Mouse (Mus musculus) neural tube, embryonic 11.5 days (tissue): ENCODE results near the gene Pou2f1. TPM values are rescaled to one million over a fixed set of nuclear protein-coding genes. Genes with fewer than 3 reads are reported as not detected.

Experiments
- ATAC-seq: fragments of 200-750 bp; cut with Nextera tagmentation; 2 replicates; pipeline ENCODE4 v1.8.0; 2017; ENCODE audit warnings: moderate number of reproducible peaks, mild to moderate bottlenecking, moderate TSS enrichment, moderate library complexity; ENCODE audit not compliant: insufficient read depth, low FRiP score, low TSS enrichment
- DNase-seq: peaks from one replicate; pipeline ENCODE4 v3.0.0-alpha.2; 2015; ENCODE audit warnings: low spot score
- H3K27ac ChIP-seq: fragments of 300-500 bp; sonication (generic); 2 replicates; pipeline ENCODE4 v1.5.1; 2014; ENCODE audit warnings: low read depth, mild to moderate bottlenecking, low read length
- H3K27me3 ChIP-seq: fragments of 300-500 bp; sonication (generic); 2 replicates; pipeline ENCODE4 v1.6.1; 2014; ENCODE audit warnings: mild to moderate bottlenecking, low read length, mixed read lengths; ENCODE audit not compliant: control insufficient read depth, insufficient read depth
- H3K36me3 ChIP-seq: fragments of 300-500 bp; sonication (generic); 2 replicates; pipeline ENCODE4 v1.6.1; 2014; ENCODE audit warnings: mild to moderate bottlenecking, low read length, moderate library complexity, mixed read lengths; ENCODE audit not compliant: control insufficient read depth, insufficient read depth
- H3K4me1 ChIP-seq: fragments of 300-500 bp; sonication (generic); 2 replicates; pipeline ENCODE4 v1.6.1; 2014; ENCODE audit warnings: low read length, mixed read lengths; ENCODE audit not compliant: control insufficient read depth, insufficient read depth
- H3K4me2 ChIP-seq: fragments of 300-500 bp; sonication (generic); 2 replicates; pipeline ENCODE4 v1.6.1; 2014; ENCODE audit warnings: low read depth, mild to moderate bottlenecking, moderate library complexity
- H3K4me3 ChIP-seq: fragments of 300-500 bp; sonication (generic); 2 replicates; pipeline ENCODE4 v1.5.1; 2014; ENCODE audit warnings: low read depth, low read length
- H3K9ac ChIP-seq: fragments of 300-500 bp; sonication (generic); 2 replicates; pipeline ENCODE4 v1.6.1; 2014; ENCODE audit warnings: mild to moderate bottlenecking, low read length
- H3K9me3 ChIP-seq: fragments of 300-500 bp; sonication (generic); 2 replicates; pipeline ENCODE4 v1.6.1; 2016; ENCODE audit warnings: low read length; ENCODE audit not compliant: control insufficient read depth
- WGBS: fragments of 180-500 bp; shearing (Covaris S2); extraction: QIAGEN DNeasy Blood & Tissue Kit; methylation state at CpG from one replicate; pipeline ENCODE4 v1.1.7; 2014; 5-methylcytosine and 5-hydroxymethylcytosine counted together
- polyA plus RNA-seq: library from polyadenylated mRNA; unstranded; fragments of >200 nt; fragmentation: Nextera tagmentation; extraction: Ambion mirVana; gene quantifications from 2 replicates; pipeline ENCODE4 v1.2.1, GENCODE M21; 2014

Pou2f1 gene
- polyA plus RNA-seq, 1 experiment from 2014 or later = 27.5 TPM

DNA sequence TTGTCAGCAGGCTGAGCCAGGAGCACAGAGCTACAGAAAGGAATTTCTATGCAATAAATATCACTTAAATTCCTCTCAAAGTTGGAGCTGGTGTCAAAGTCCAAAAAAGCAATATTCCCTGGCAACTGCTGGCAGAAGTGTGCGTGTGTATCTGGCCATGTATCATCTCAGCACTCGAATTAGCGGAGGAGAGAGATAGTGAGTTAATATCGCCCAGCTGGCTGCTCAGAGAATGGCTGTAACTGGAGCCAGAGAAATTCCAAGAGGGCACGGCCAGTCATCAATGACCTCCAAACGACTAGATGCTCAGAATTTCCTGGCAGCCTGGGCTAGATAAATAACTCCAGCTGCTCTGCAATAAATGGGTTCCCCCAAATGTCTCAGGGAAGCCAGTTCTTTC, 166.0 kb downstream of the Pou2f1 start:
- Histone ChIP-seq H3K9ac (no peak overlapping the region), H3K4me3 (no peak overlapping the region), H3K36me3 (no peaks in the 10 kb centered on the region), H3K9me3 (no peaks in the 10 kb centered on the region), H3K4me2 (no peak overlapping the region), H3K27ac (0 out of 2 replicates have a peak overlapping the region, but pooled peaks have one; percentile 21), H3K4me1 (peaks cover 20% of the 10 kb centered on the region), H3K27me3 (peaks cover 7% of the 10 kb centered on the region; the same call in 1 of the 2 replicates)
- ATAC-seq (no peak), DNase-seq (no peak)
- 21% methylated on average over 6 of the region's 6 CpGs for WGBS

DNA sequence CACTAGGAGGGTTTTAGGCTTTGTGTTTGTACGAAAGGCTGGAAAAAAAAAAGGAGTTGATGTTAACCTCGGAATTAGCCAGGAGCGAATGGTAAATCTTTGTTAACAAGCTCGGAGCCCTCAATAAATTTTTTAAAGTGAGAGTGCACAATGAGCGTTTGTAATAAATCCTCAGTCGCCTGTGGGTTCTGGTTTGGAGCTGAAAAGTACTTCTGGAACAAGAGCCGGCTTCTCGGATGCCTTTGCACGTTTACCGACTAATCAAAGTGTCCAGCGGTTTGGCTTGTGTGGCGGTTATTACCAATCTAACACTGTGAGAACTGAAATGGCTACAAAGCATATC, 167.9 kb downstream of the Pou2f1 start:
- H3K4me2 ChIP-seq = peak overlapping the region; percentile 26
- no peaks in the 10 kb centered on the region for H3K27me3 ChIP-seq
- H3K4me3 ChIP-seq = no peak overlapping the region
- peaks cover 20% of the 10 kb centered on the region for H3K4me1 ChIP-seq
- DNase-seq = no peak
- WGBS = 24% methylated on average over 12 of the region's 12 CpGs
- no peaks in the 10 kb centered on the region for H3K36me3 ChIP-seq
- H3K9ac ChIP-seq = no peak overlapping the region
- no peak for ATAC-seq
- H3K27ac ChIP-seq = peak overlapping the region; percentile 65
- no peaks in the 10 kb centered on the region for H3K9me3 ChIP-seq

DNA sequence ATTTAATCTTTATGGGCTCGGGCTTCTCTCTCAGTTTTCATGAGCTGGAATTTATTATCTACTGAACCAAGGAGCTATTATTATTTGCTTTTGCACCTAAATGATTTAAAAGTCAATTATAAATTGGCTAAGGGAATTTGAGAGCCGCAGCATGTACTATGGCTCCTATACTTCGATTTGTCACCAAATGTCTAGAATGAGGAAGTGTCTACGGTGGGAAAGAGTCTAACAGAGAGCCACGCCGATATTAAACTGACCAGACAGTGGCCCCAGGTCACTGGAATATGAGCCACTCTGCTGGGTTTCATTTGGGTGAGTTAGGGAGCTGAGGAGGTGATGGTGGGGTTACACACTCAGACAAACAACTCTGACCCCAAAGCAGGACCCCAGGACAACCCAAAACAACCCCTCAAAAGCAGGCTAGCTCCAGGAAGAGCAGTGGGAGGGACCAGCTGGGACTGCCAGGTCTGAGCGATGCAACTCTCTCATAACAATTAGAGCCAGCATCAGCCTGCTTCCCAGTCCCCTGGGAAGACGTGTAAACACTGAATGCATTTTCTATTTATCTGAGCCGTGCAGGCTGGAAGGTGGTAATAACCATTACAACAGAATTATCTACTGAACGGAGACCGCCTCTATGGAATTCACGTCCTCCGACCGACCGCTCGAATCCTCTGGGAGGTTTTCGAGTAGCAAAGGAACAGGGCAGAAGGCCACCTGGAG, 168.4 kb downstream of the Pou2f1 start:
- ATAC-seq (peak; percentile 60), DNase-seq (peak; percentile 57)
- H3K4me1 ChIP-seq = peaks cover 20% of the 10 kb centered on the region
- H3K27ac ChIP-seq = peak overlapping the region; percentile 65
- 17% methylated on average over 17 of the region's 17 CpGs for WGBS
- no peak overlapping the region for H3K4me3 ChIP-seq
- no peaks in the 10 kb centered on the region for H3K27me3 ChIP-seq
- peak overlapping the region; percentile 26 for H3K4me2 ChIP-seq
- H3K9me3 ChIP-seq = no peaks in the 10 kb centered on the region
- no peak overlapping the region; the same call in 1 of the 2 replicates for H3K9ac ChIP-seq
- H3K36me3 ChIP-seq = no peaks in the 10 kb centered on the region

DNA sequence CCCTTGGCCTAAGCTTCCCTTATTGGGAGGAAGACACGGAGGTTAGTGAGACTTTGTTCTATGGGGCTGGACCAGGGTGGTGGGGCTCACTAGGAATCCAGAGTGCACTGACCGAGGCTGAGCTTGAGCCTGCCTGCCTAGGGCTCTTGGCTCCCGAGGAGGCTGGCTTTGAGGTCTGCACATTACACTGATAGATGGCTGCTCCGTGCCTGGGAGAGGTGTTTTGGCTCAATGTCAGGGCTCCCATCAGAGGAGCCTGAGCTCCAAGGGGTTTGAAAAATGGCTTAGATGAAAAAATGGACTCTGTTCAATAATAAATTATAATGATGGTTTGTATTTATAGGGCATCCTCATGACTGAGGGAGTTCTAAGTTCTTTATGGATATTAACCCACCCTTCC, 169.2 kb downstream of the Pou2f1 start:
- peak overlapping the region; percentile 60; the same call in 1 of the 2 replicates for H3K27ac ChIP-seq
- no peak overlapping the region for H3K4me3 ChIP-seq
- H3K36me3 ChIP-seq = no peaks in the 10 kb centered on the region
- no peaks in the 10 kb centered on the region for H3K9me3 ChIP-seq
- no peak for DNase-seq
- WGBS = 22% methylated on average over 4 of the region's 4 CpGs
- H3K4me1 ChIP-seq = peaks cover 20% of the 10 kb centered on the region
- no peak overlapping the region for H3K9ac ChIP-seq
- no peaks in the 10 kb centered on the region for H3K27me3 ChIP-seq
- no peak for ATAC-seq
- H3K4me2 ChIP-seq = no peak overlapping the region

DNA sequence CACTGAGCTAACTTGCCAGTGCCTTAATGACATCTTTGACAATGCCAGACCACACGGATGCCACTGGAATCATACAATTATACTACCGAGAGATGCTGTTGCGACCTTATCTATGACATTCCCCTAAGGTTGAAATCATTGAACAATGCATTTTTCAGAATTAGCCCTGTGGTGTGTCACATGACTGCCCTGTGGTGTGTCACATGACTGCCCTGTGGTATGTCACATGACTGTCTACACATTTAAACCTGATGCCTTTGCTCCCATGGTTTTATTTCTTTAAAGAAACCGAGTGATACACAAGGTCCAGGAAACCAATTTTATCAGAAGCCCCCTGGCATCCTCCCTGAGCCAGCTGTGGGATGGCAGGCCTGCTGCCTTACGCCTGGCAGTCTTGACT, 172.6 kb downstream of the Pou2f1 start:
- Histone ChIP-seq H3K4me1 (peaks cover 12% of the 10 kb centered on the region), H3K27me3 (no peaks in the 10 kb centered on the region), H3K4me3 (no peak overlapping the region), H3K9me3 (no peaks in the 10 kb centered on the region), H3K9ac (no peak overlapping the region), H3K27ac (no peak overlapping the region), H3K36me3 (no peaks in the 10 kb centered on the region), H3K4me2 (no peak overlapping the region)
- ATAC-seq (no peak), DNase-seq (no peak)
- WGBS = 89% methylated on average over 5 of the region's 5 CpGs

DNA sequence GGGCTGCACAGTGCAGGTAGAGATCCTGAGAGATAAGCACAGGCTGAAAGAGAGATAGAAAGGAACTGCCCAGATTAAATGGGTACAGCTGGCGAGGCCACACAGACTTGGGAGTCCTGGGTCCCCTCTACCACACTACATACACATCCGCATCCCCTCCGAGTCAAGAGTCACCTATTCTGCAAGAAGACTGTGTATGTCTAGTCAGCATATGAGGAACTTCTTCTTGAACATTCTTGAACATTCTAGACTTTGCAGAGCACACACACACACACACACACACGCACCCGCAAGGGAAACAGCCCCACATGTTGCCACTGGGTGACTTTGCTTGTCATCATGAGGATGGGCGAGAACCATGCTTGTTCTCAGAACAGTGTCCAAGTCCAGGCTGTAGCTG, 173.9 kb downstream of the Pou2f1 start:
- Histone ChIP-seq H3K36me3 (no peaks in the 10 kb centered on the region), H3K27me3 (no peaks in the 10 kb centered on the region), H3K27ac (no peak overlapping the region), H3K4me3 (no peak overlapping the region), H3K4me2 (no peak overlapping the region), H3K9ac (no peak overlapping the region), H3K9me3 (no peaks in the 10 kb centered on the region), H3K4me1 (0 out of 2 replicates have a peak, but pooled peaks cover 2% of the 10 kb centered on the region)
- ATAC-seq (no peak), DNase-seq (no peak)
- WGBS = 89% methylated on average over 6 of the region's 6 CpGs

DNA sequence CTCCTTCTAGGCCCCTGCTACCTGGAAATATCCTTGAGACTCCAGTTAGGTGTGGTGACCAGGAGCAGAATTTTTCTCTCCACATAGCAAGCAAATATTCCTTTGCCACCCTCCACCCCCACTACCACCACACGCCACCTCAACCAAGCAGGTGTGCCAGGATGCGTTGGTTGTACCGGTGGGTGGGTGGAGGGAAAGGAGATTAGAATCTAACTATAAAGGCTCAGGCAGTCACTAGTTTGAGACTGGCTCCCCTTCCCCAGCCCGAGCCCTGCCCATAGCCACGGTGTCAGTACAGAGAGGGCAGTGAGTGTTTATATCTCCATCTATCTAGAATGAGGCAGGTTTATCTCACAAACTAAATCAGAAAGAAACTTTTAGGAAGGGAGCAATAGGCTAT, 174.3 kb downstream of the Pou2f1 start:
- Histone ChIP-seq H3K36me3 (no peaks in the 10 kb centered on the region), H3K27ac (no peak overlapping the region), H3K4me3 (no peak overlapping the region), H3K4me1 (0 out of 2 replicates have a peak, but pooled peaks cover 2% of the 10 kb centered on the region), H3K9ac (no peak overlapping the region), H3K27me3 (no peaks in the 10 kb centered on the region), H3K4me2 (no peak overlapping the region), H3K9me3 (no peaks in the 10 kb centered on the region)
- ATAC-seq (no peak), DNase-seq (no peak)
- WGBS = 94% methylated on average over 5 of the region's 5 CpGs

DNA sequence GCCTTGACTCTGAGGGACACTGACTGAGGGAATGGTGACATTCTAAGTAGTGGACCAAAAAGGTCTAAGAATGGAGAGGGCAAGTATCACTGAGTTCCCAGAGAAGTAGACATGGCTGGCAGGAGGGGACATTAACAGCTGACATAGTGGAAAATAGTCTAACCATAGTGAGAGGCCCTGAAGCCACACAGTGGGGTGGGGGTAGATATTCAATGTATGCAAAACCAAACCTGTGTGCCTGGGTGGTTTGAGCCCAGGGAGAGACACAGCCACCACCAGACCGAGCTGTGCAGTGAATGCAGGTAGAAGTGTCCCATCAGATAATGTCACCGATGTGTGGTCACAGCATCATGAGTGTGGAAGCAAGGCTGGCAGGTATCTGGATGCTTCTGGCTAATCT, 180.4 kb downstream of the Pou2f1 start:
- WGBS = 89% methylated on average over 2 of the region's 2 CpGs
- no peak overlapping the region for H3K27ac ChIP-seq
- 0 out of 2 replicates have a peak, but pooled peaks cover 3% of the 10 kb centered on the region for H3K4me1 ChIP-seq
- DNase-seq (no peak), ATAC-seq (no peak)
- H3K27me3 ChIP-seq = peaks cover under 1% of the 10 kb centered on the region; the same call in 1 of the 2 replicates
- no peak overlapping the region for H3K4me2 ChIP-seq
- H3K36me3 ChIP-seq = no peaks in the 10 kb centered on the region
- H3K9ac ChIP-seq = no peak overlapping the region
- H3K4me3 ChIP-seq = no peak overlapping the region
- H3K9me3 ChIP-seq = no peaks in the 10 kb centered on the region

DNA sequence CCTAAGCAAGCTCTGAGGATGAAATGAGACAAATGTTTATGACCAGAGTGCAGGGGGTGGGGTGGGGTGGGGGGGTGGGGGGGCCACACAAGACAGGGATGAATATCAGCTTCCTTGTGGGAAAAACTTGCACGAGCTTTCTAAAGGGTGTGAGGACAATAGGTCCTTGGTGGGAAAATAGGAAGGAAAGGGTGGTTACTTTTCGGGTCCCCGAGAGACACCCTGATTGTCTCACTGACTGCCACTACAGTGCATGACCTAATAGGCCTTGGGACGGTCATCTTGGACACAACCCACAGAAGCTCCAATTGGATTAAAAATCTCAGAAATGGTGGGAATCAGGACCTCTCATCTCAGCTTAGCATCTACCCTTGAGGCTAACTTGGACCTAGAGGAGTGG, 183.3 kb downstream of the Pou2f1 start:
- DNase-seq (no peak), ATAC-seq (no peak)
- no peaks in the 10 kb centered on the region for H3K36me3 ChIP-seq
- no peaks in the 10 kb centered on the region for H3K9me3 ChIP-seq
- no peak overlapping the region for H3K9ac ChIP-seq
- H3K27me3 ChIP-seq = peaks cover 6% of the 10 kb centered on the region; the same call in 1 of the 2 replicates
- H3K4me1 ChIP-seq = peaks cover 8% of the 10 kb centered on the region; the same call in 1 of the 2 replicates
- no peak overlapping the region for H3K4me2 ChIP-seq
- WGBS = 79% methylated on average over 4 of the region's 4 CpGs
- no peak overlapping the region for H3K27ac ChIP-seq
- no peak overlapping the region for H3K4me3 ChIP-seq
